Mouse (Mus musculus) embryonic facial prominence, embryonic 13.5 days (tissue): ENCODE measurements at regions not wholly inside any gene's neighbourhood (a gene's known extent, or its start where the extent isn't known, plus 50 kb on each side); places are given as distances from the start of the nearest gene placed in this dataset.

Experiments used
- ATAC-seq: fragments of 200-750 bp; cut with Nextera tagmentation; 2 replicates; pipeline ENCODE4 v1.8.0; 2017; ENCODE audit warnings: low read depth; ENCODE audit not compliant: insufficient number of reproducible peaks, insufficient read depth, low FRiP score, low TSS enrichment
- H3K27ac ChIP-seq: fragments of 300-500 bp; sonication (generic); 2 replicates; pipeline ENCODE4 v1.5.1; 2015; ENCODE audit warnings: moderate library complexity, mild to moderate bottlenecking, inconsistent platforms
- H3K27me3 ChIP-seq: fragments of 300-500 bp; sonication (generic); 2 replicates; pipeline ENCODE4 v1.6.1; 2015; ENCODE audit warnings: mild to moderate bottlenecking, inconsistent platforms
- H3K36me3 ChIP-seq: fragments of 300-500 bp; sonication (generic); 2 replicates; pipeline ENCODE4 v1.6.1; 2015; ENCODE audit warnings: mild to moderate bottlenecking, inconsistent platforms
- H3K4me1 ChIP-seq: fragments of 300-500 bp; sonication (generic); 2 replicates; pipeline ENCODE4 v1.6.1; 2015; ENCODE audit warnings: inconsistent platforms
- H3K4me2 ChIP-seq: fragments of 300-500 bp; sonication (generic); 2 replicates; pipeline ENCODE4 v1.6.1; 2015; ENCODE audit warnings: moderate library complexity, mild to moderate bottlenecking, inconsistent platforms
- H3K4me3 ChIP-seq: fragments of 300-500 bp; sonication (generic); 2 replicates; pipeline ENCODE4 v1.5.1; 2015; ENCODE audit warnings: mild to moderate bottlenecking, inconsistent platforms
- H3K9ac ChIP-seq: fragments of 300-500 bp; sonication (generic); 2 replicates; pipeline ENCODE4 v1.6.1; 2015; ENCODE audit warnings: mild to moderate bottlenecking, inconsistent platforms
- H3K9me3 ChIP-seq: fragments of 300-500 bp; sonication (generic); 2 replicates; pipeline ENCODE4 v1.6.1; 2016; ENCODE audit warnings: inconsistent platforms
- WGBS: fragments of 180-500 bp; shearing (Covaris S2); methylation state at CpG from one replicate; pipeline ENCODE4 v1.1.7; 2015; ENCODE audit warnings: mixed read lengths; 5-methylcytosine and 5-hydroxymethylcytosine counted together

- 85% methylated on average over 2 of the region's 2 CpGs for WGBS
- Histone ChIP-seq H3K4me2 (no peak overlapping the region), H3K4me1 (no peaks in the 10 kb centered on the region), H3K36me3 (no peaks in the 10 kb centered on the region), H3K27me3 (no peaks in the 10 kb centered on the region), H3K9me3 (no peaks in the 10 kb centered on the region), H3K9ac (no peak overlapping the region), H3K4me3 (no peak overlapping the region), H3K27ac (no peak overlapping the region)
- no peak for ATAC-seq
Measured at GRCm38 (mm10) chr5:46083293-46083692, 225.9 kb upstream of the Lcorl start.

GRCm38 (mm10) chr5:46073744-46074143 lies 216.3 kb upstream of the Lcorl start:
- H3K9ac ChIP-seq = no peak overlapping the region
- H3K4me3 ChIP-seq = no peak overlapping the region
- no peak overlapping the region for H3K4me2 ChIP-seq
- no peaks in the 10 kb centered on the region for H3K4me1 ChIP-seq
- ATAC-seq = no peak
- WGBS = 82% methylated on average over 1 of the region's 1 CpGs
- no peak overlapping the region for H3K27ac ChIP-seq
- no peaks in the 10 kb centered on the region for H3K36me3 ChIP-seq
- H3K9me3 ChIP-seq = no peaks in the 10 kb centered on the region
- no peaks in the 10 kb centered on the region for H3K27me3 ChIP-seq

- no peaks in the 10 kb centered on the region for H3K9me3 ChIP-seq
- no peaks in the 10 kb centered on the region for H3K36me3 ChIP-seq
- H3K4me2 ChIP-seq = no peak overlapping the region
- no peaks in the 10 kb centered on the region for H3K4me1 ChIP-seq
- no peak overlapping the region for H3K4me3 ChIP-seq
- 81% methylated on average over 4 of the region's 4 CpGs for WGBS
- no peak for ATAC-seq
- H3K9ac ChIP-seq = no peak overlapping the region
- H3K27me3 ChIP-seq = no peaks in the 10 kb centered on the region
- no peak overlapping the region for H3K27ac ChIP-seq
Measured at GRCm38 (mm10) chr5:46073136-46073535, 215.7 kb upstream of the Lcorl start.

- Histone ChIP-seq H3K4me2 (no peak overlapping the region), H3K9me3 (no peaks in the 10 kb centered on the region), H3K9ac (no peak overlapping the region), H3K4me1 (0 out of 2 replicates have a peak, but pooled peaks cover 3% of the 10 kb centered on the region), H3K4me3 (no peak overlapping the region), H3K36me3 (no peaks in the 10 kb centered on the region), H3K27me3 (no peaks in the 10 kb centered on the region), H3K27ac (no peak overlapping the region)
- ATAC-seq = no peak
- WGBS = 72% methylated on average over 3 of the region's 3 CpGs
Measured at GRCm38 (mm10) chr5:46059910-46060309, 202.5 kb upstream of the Lcorl start.

GRCm38 (mm10) chr5:46054850-46055249 lies 197.4 kb upstream of the Lcorl start:
- Histone ChIP-seq H3K4me2 (no peak overlapping the region), H3K27me3 (no peaks in the 10 kb centered on the region), H3K36me3 (no peaks in the 10 kb centered on the region), H3K4me1 (0 out of 2 replicates have a peak, but pooled peaks cover 2% of the 10 kb centered on the region), H3K4me3 (no peak overlapping the region), H3K9ac (no peak overlapping the region), H3K9me3 (no peaks in the 10 kb centered on the region), H3K27ac (no peak overlapping the region)
- WGBS = 76% methylated on average over 2 of the region's 2 CpGs
- ATAC-seq = no peak

GRCm38 (mm10) chr5:46042684-46043348 lies 185.4 kb upstream of the Lcorl start:
- ATAC-seq = no peak

GRCm38 (mm10) chr5:46033008-46033676 lies 175.7 kb upstream of the Lcorl start:
- Histone ChIP-seq H3K4me1 (no peaks in the 10 kb centered on the region), H3K27ac (no peak overlapping the region), H3K4me2 (no peak overlapping the region), H3K9me3 (no peaks in the 10 kb centered on the region), H3K4me3 (no peak overlapping the region), H3K27me3 (no peaks in the 10 kb centered on the region), H3K36me3 (no peaks in the 10 kb centered on the region), H3K9ac (no peak overlapping the region)
- no peak for ATAC-seq
- WGBS = 69% methylated on average over 8 of the region's 8 CpGs

More at GRCm38 (mm10) chr5:46042684-46043348, 185.4 kb upstream of the Lcorl start:
- H3K4me1 ChIP-seq = 0 out of 2 replicates have a peak, but pooled peaks cover 3% of the 10 kb centered on the region
- no peak overlapping the region for H3K4me2 ChIP-seq
- no peak overlapping the region for H3K27ac ChIP-seq
- H3K27me3 ChIP-seq = no peaks in the 10 kb centered on the region
- H3K4me3 ChIP-seq = no peak overlapping the region
- H3K9me3 ChIP-seq = no peaks in the 10 kb centered on the region
- WGBS = 68% methylated on average over 6 of the region's 6 CpGs
- H3K36me3 ChIP-seq = no peaks in the 10 kb centered on the region
- no peak overlapping the region for H3K9ac ChIP-seq

GRCm38 (mm10) chr5:46032206-46032605 lies 174.8 kb upstream of the Lcorl start:
- H3K4me2 ChIP-seq = no peak overlapping the region
- no peaks in the 10 kb centered on the region for H3K9me3 ChIP-seq
- H3K4me1 ChIP-seq = no peaks in the 10 kb centered on the region
- H3K27me3 ChIP-seq = no peaks in the 10 kb centered on the region
- H3K27ac ChIP-seq = no peak overlapping the region
- ATAC-seq = no peak
- H3K36me3 ChIP-seq = no peaks in the 10 kb centered on the region
- 88% methylated on average over 2 of the region's 2 CpGs for WGBS
- H3K4me3 ChIP-seq = no peak overlapping the region
- no peak overlapping the region for H3K9ac ChIP-seq

GRCm38 (mm10) chr5:46024138-46024537 lies 166.7 kb upstream of the Lcorl start:
- WGBS = 17% methylated on average over 3 of the region's 3 CpGs
- no peak for ATAC-seq
- H3K4me3 ChIP-seq = no peak overlapping the region
- no peak overlapping the region for H3K9ac ChIP-seq
- H3K4me1 ChIP-seq = no peaks in the 10 kb centered on the region
- no peaks in the 10 kb centered on the region for H3K9me3 ChIP-seq
- no peak overlapping the region for H3K4me2 ChIP-seq
- H3K27me3 ChIP-seq = no peaks in the 10 kb centered on the region
- H3K27ac ChIP-seq = no peak overlapping the region
- no peaks in the 10 kb centered on the region for H3K36me3 ChIP-seq

- ATAC-seq = no peak
- Histone ChIP-seq H3K4me1 (no peaks in the 10 kb centered on the region), H3K27ac (no peak overlapping the region), H3K4me3 (no peak overlapping the region), H3K36me3 (no peaks in the 10 kb centered on the region), H3K9ac (no peak overlapping the region), H3K9me3 (no peaks in the 10 kb centered on the region), H3K4me2 (peak overlapping the region; percentile 34), H3K27me3 (no peaks in the 10 kb centered on the region)
- 33% methylated on average over 6 of the region's 6 CpGs for WGBS
Measured at GRCm38 (mm10) chr5:46023456-46023855, 166.0 kb upstream of the Lcorl start.

GRCm38 (mm10) chr5:46022047-46022422 lies 164.6 kb upstream of the Lcorl start:
- H3K4me2 ChIP-seq = no peak overlapping the region
- H3K9me3 ChIP-seq = no peaks in the 10 kb centered on the region
- H3K9ac ChIP-seq = no peak overlapping the region
- no peaks in the 10 kb centered on the region for H3K4me1 ChIP-seq
- no peak overlapping the region for H3K4me3 ChIP-seq
- 46% methylated on average over 7 of the region's 7 CpGs for WGBS
- H3K27ac ChIP-seq = no peak overlapping the region
- H3K36me3 ChIP-seq = no peaks in the 10 kb centered on the region
- no peaks in the 10 kb centered on the region for H3K27me3 ChIP-seq
- no peak for ATAC-seq

GRCm38 (mm10) chr5:46021398-46022046 lies 164.1 kb upstream of the Lcorl start:
- H3K9ac ChIP-seq = no peak overlapping the region
- no peaks in the 10 kb centered on the region for H3K4me1 ChIP-seq
- no peak overlapping the region for H3K4me3 ChIP-seq
- WGBS = 57% methylated on average over 2 of the region's 2 CpGs
- no peak overlapping the region for H3K27ac ChIP-seq
- ATAC-seq = no peak
- H3K27me3 ChIP-seq = no peaks in the 10 kb centered on the region
- no peaks in the 10 kb centered on the region for H3K9me3 ChIP-seq
- no peaks in the 10 kb centered on the region for H3K36me3 ChIP-seq
- no peak overlapping the region for H3K4me2 ChIP-seq
